Mouse (Mus musculus) thymus, postnatal 36 days (tissue): ENCODE results near the gene Dnah2.
"Not testable (repeated sequence)": the region's sequence is repeated elsewhere in the genome, so short reads cannot be mapped to it uniquely, and the experiment has no call there.

ENCODE experiments used
- DNase-seq, 2 experiments: peaks; one replicate each; pipeline ENCODE4 v3.0.0; 2022; ENCODE audit warnings: mixed read lengths in 2 of 2

Gene Dnah2

GRCm38 (mm10) chr11:69563373-69563772 is 14.5 kb upstream of the Dnah2 start:
- DNase-seq, result no peak

GRCm38 (mm10) chr11:69560896-69561854 is 12.3 kb upstream of the Dnah2 start:
- DNase-seq, result no peak

- DNase-seq, result no peak
Measured at GRCm38 (mm10) chr11:69559851-69560765, 11.2 kb upstream of the Dnah2 start, which contains the start of gene Efnb3. Gene Efnb3, minus strand, starts transcription at chr11:69560205.

GRCm38 (mm10) chr11:69559183-69559582 is 10.3 kb upstream of the Dnah2 start:
- no peak for DNase-seq

- DNase-seq, result no peak
Measured at GRCm38 (mm10) chr11:69558756-69559155, 9.8 kb upstream of the Dnah2 start.

- no peak for DNase-seq
Measured at GRCm38 (mm10) chr11:69557381-69557958, 8.6 kb upstream of the Dnah2 start.

GRCm38 (mm10) chr11:69554539-69555140 is 5.7 kb upstream of the Dnah2 start:
- DNase-seq, result no peak

- DNase-seq, result no peak
Measured at GRCm38 (mm10) chr11:69553341-69553721, 4.4 kb upstream of the Dnah2 start.

GRCm38 (mm10) chr11:69552622-69553340 is 3.9 kb upstream of the Dnah2 start:
- peak; percentile 37 to 63 for DNase-seq

GRCm38 (mm10) chr11:69551310-69551709 is 2.4 kb upstream of the Dnah2 start:
- no peak for DNase-seq

- DNase-seq, result peak; percentile 57 to 65
Measured at GRCm38 (mm10) chr11:69547071-69547470, 1.8 kb downstream of the Dnah2 start.

GRCm38 (mm10) chr11:69546423-69547053 is 2.4 kb downstream of the Dnah2 start:
- DNase-seq, result peak; percentile 82 to 83

GRCm38 (mm10) chr11:69545957-69546356 is 3.0 kb downstream of the Dnah2 start:
- no peak for DNase-seq

GRCm38 (mm10) chr11:69543598-69543997 is 5.3 kb downstream of the Dnah2 start:
- DNase-seq, result no peak

- DNase-seq, result not testable (repeated sequence)
Measured at GRCm38 (mm10) chr11:69541741-69542140, 7.2 kb downstream of the Dnah2 start.

GRCm38 (mm10) chr11:69540700-69541099 is 8.2 kb downstream of the Dnah2 start:
- DNase-seq, result no peak

- DNase-seq, result no peak
Measured at GRCm38 (mm10) chr11:69534990-69535389, 13.9 kb downstream of the Dnah2 start.

- DNase-seq, result no peak
Measured at GRCm38 (mm10) chr11:69532480-69533150, 16.3 kb downstream of the Dnah2 start.

GRCm38 (mm10) chr11:69530755-69531154 is 18.2 kb downstream of the Dnah2 start:
- DNase-seq, result not testable (repeated sequence)

- not testable (repeated sequence) for DNase-seq
Measured at GRCm38 (mm10) chr11:69530281-69530680, 18.6 kb downstream of the Dnah2 start.

GRCm38 (mm10) chr11:69528031-69528390 is 20.9 kb downstream of the Dnah2 start:
- DNase-seq, result no peak
